Mouse (Mus musculus): ENCODE measurements around the gene Zfp729a. TPM values are rescaled to one million over a fixed set of nuclear protein-coding genes. Genes with fewer than 3 reads are reported as not detected.
"Not testable (repeated sequence)": the region's sequence is repeated elsewhere in the genome, so short reads cannot be mapped to it uniquely, and the experiment has no call there.

Zfp729a gene
- polyA plus RNA-seq (2016; fragmentation: Nextera tagmentation; extraction: Ambion mirVana): 2.3 and 2.9 TPM in 2 replicates

GRCm38 (mm10) chr13:67637294-67638007 lies at the start of gene Zfp729a, which contains the start of gene Gm49345:
Gene Zfp729a, minus strand, starts transcription at chr13:67637791.
Gene Gm49345, minus strand, starts transcription at chr13:67637769.
- no peaks in the 10 kb centered on the region for H3K27me3 ChIP-seq (replicated peaks)
- H3K36me3 ChIP-seq: no peaks in the 10 kb centered on the region
- ATAC-seq (ENCODE audit: low FRiP score, low read depth): peak; percentile 99
- H3K4me2 ChIP-seq (replicated peaks): peak within 1 kb of the TSS; percentile 55
- H3K9me3 ChIP-seq: no peaks in the 10 kb centered on the region
- H3K4me1 ChIP-seq: 0 out of 2 replicates have a peak, but pooled peaks cover 2% of the 10 kb centered on the region
- under 1% methylated on average over 19 of the region's 19 CpGs for WGBS
- H3K4me3 ChIP-seq: peak within 1 kb of the TSS; percentile 74
- no peak within 1 kb of the TSS for H3K27ac ChIP-seq
- peak within 1 kb of the TSS; percentile 61 for H3K9ac ChIP-seq

GRCm38 (mm10) chr13:67686971-67687370 lies 49.4 kb upstream of the Zfp729a start, which contains the start of gene Zfp738:
Gene Zfp738, minus strand, starts transcription at chr13:67687071.
- Histone ChIP-seq H3K9me3 (no peaks in the 10 kb centered on the region), H3K27ac (no peak within 1 kb of the TSS), H3K4me3 (no peak within 1 kb of the TSS), H3K36me3 (no peaks in the 10 kb centered on the region), H3K4me1 (peaks cover 3% of the 10 kb centered on the region; the same call in 1 of the 2 replicates), H3K4me2 (replicated peaks) (no peak within 1 kb of the TSS), H3K9ac (no peak within 1 kb of the TSS), H3K27me3 (replicated peaks) (no peaks in the 10 kb centered on the region)
- ATAC-seq (ENCODE audit: low FRiP score, low read depth): no peak
- 84% methylated on average over 4 of the region's 4 CpGs for WGBS

- not testable (repeated sequence) for H3K9me3 ChIP-seq; H3K9ac ChIP-seq; H3K27ac ChIP-seq; H3K36me3 ChIP-seq; H3K27me3 ChIP-seq (replicated peaks); H3K4me1 ChIP-seq
- 81% methylated on average over 2 of the region's 2 CpGs for WGBS
- peak overlapping the region; percentile 72 for H3K4me2 ChIP-seq (replicated peaks)
- peak; percentile 38 for ATAC-seq (ENCODE audit: low FRiP score, low read depth)
- H3K4me3 ChIP-seq: peak overlapping the region; percentile 56; the same call in 1 of the 2 replicates
Measured at GRCm38 (mm10) chr13:67683841-67684240, 46.2 kb upstream of the Zfp729a start.

GRCm38 (mm10) chr13:67682959-67683735 lies 45.6 kb upstream of the Zfp729a start:
- peak; percentile 100 for ATAC-seq (ENCODE audit: low FRiP score, low read depth)
- Histone ChIP-seq H3K4me2 (replicated peaks) (peak overlapping the region; percentile 72), H3K9ac (peak overlapping the region; percentile 66), H3K4me3 (peak overlapping the region; percentile 56)
- H3K36me3 ChIP-seq; H3K27ac ChIP-seq; H3K27me3 ChIP-seq (replicated peaks); H3K9me3 ChIP-seq; H3K4me1 ChIP-seq: not testable (repeated sequence)
- 15% methylated on average over 16 of the region's 16 CpGs for WGBS

GRCm38 (mm10) chr13:67674902-67675301 lies 37.3 kb upstream of the Zfp729a start:
- Histone ChIP-seq H3K4me2 (replicated peaks) (no peak overlapping the region), H3K9me3 (no peaks in the 10 kb centered on the region), H3K36me3 (peaks cover 5% of the 10 kb centered on the region), H3K27ac (no peak overlapping the region), H3K9ac (no peak overlapping the region), H3K27me3 (replicated peaks) (no peaks in the 10 kb centered on the region), H3K4me1 (no peaks in the 10 kb centered on the region), H3K4me3 (no peak overlapping the region)
- no peak for ATAC-seq (ENCODE audit: low FRiP score, low read depth)
- WGBS: 95% methylated on average over 2 of the region's 2 CpGs

GRCm38 (mm10) chr13:67652496-67652895 lies 14.9 kb upstream of the Zfp729a start:
- no peak for ATAC-seq (ENCODE audit: low FRiP score, low read depth)
- Histone ChIP-seq H3K4me3 (no peak overlapping the region), H3K4me2 (replicated peaks) (no peak overlapping the region), H3K9me3 (no peaks in the 10 kb centered on the region), H3K36me3 (no peaks in the 10 kb centered on the region), H3K9ac (no peak overlapping the region), H3K27me3 (replicated peaks) (no peaks in the 10 kb centered on the region), H3K4me1 (no peaks in the 10 kb centered on the region), H3K27ac (no peak overlapping the region)
- WGBS: 42% methylated on average over 3 of the region's 3 CpGs

GRCm38 (mm10) chr13:67610108-67610507 lies 27.5 kb downstream of the Zfp729a start:
- ATAC-seq (ENCODE audit: low FRiP score, low read depth): no peak
- Histone ChIP-seq H3K9me3 (no peaks in the 10 kb centered on the region), H3K27ac (no peak overlapping the region), H3K36me3 (no peaks in the 10 kb centered on the region), H3K4me1 (peaks cover 6% of the 10 kb centered on the region), H3K4me2 (replicated peaks) (no peak overlapping the region), H3K9ac (no peak overlapping the region), H3K27me3 (replicated peaks) (no peaks in the 10 kb centered on the region), H3K4me3 (no peak overlapping the region)
- 90% methylated on average over 4 of the region's 4 CpGs for WGBS

GRCm38 (mm10) chr13:67609066-67609876 lies 28.3 kb downstream of the Zfp729a start, which contains the start of gene Zfp729b:
Gene Zfp729b, minus strand, starts transcription at chr13:67609707.
- H3K27ac ChIP-seq: no peak within 1 kb of the TSS
- peak within 1 kb of the TSS; percentile 70 for H3K4me3 ChIP-seq
- peak; percentile 98 for ATAC-seq (ENCODE audit: low FRiP score, low read depth)

GRCm38 (mm10) chr13:67572591-67573189 lies 64.9 kb downstream of the Zfp729a start:
- Histone ChIP-seq H3K9me3 (no peaks in the 10 kb centered on the region), H3K27ac (no peak overlapping the region), H3K4me2 (replicated peaks) (no peak overlapping the region), H3K27me3 (replicated peaks) (no peaks in the 10 kb centered on the region), H3K9ac (no peak overlapping the region), H3K4me1 (no peaks in the 10 kb centered on the region), H3K36me3 (no peaks in the 10 kb centered on the region), H3K4me3 (no peak overlapping the region)
- 68% methylated on average over 5 of the region's 5 CpGs for WGBS
- ATAC-seq (ENCODE audit: low FRiP score, low read depth): no peak

More at GRCm38 (mm10) chr13:67609066-67609876, 28.3 kb downstream of the Zfp729a start, which contains the start of gene Zfp729b:
- Histone ChIP-seq H3K9me3 (no peaks in the 10 kb centered on the region), H3K4me1 (peaks cover 6% of the 10 kb centered on the region), H3K9ac (peak within 1 kb of the TSS; percentile 62), H3K27me3 (replicated peaks) (no peaks in the 10 kb centered on the region), H3K4me2 (replicated peaks) (peak within 1 kb of the TSS; percentile 62), H3K36me3 (no peaks in the 10 kb centered on the region)
- WGBS: 4% methylated on average over 20 of the region's 20 CpGs
